Mouse (Mus musculus): Measurements from ENCODE around the gene Ankrd55.

- TF ChIP-seq USF1 (IDR thresholded peaks at IDR 0.05; ENCODE audit: low read depth, low read length) (no peak), NELFE (IDR thresholded peaks at IDR 0.05; ENCODE audit: low read depth, low read length) (no peak), POLR2A (IDR thresholded peaks at IDR 0.05; ENCODE audit: control insufficient read depth in 1 of 2, insufficient read depth in 1 of 2, low read depth in 1 of 2, low read length in 2 of 2, poor library complexity in 1 of 2) (no peak), MXI1 (IDR thresholded peaks at IDR 0.05; ENCODE audit: low read depth, low read length) (no peak), E2F4 (IDR thresholded peaks at IDR 0.05; ENCODE audit: borderline replicate concordance, low read depth, low read length) (no peak), MAZ (IDR thresholded peaks at IDR 0.05; ENCODE audit: low read depth, low read length) (no peak), CTCF (IDR thresholded peaks at IDR 0.05 in 2 of 3, conservative IDR thresholded peaks at IDR 0.05 in 1 of 3; ENCODE audit: control insufficient read depth in 1 of 3, insufficient read depth in 1 of 3, low read depth in 2 of 3, low read length in 3 of 3, poor library complexity in 1 of 3, severe bottlenecking in 1 of 3) (no peak), MAX (IDR thresholded peaks at IDR 0.05; ENCODE audit: low read length) (no peak), ZC3H11A (IDR thresholded peaks at IDR 0.05; ENCODE audit: low read depth, low read length) (no peak), EP300 (IDR thresholded peaks at IDR 0.05; ENCODE audit: low read depth in 1 of 2, low read length in 2 of 2) (no peak)
Measured at GRCm38 (mm10) chr13:112406618-112407017, 118.4 kb downstream of the Ankrd55 start.
